Mouse (Mus musculus) natural killer cell, adult 2 months (primary cell): ENCODE measurements at regions not wholly inside any gene's neighbourhood (a gene's known extent, or its start where the extent isn't known, plus 50 kb on each side); places are given as distances from the start of the nearest gene placed in this dataset.

Experiments
- DNase-seq, 2 experiments: peaks; one replicate each; pipeline ENCODE4 v3.0.0; 2022; ENCODE audit warnings: low spot score in 2 of 2

DNA sequence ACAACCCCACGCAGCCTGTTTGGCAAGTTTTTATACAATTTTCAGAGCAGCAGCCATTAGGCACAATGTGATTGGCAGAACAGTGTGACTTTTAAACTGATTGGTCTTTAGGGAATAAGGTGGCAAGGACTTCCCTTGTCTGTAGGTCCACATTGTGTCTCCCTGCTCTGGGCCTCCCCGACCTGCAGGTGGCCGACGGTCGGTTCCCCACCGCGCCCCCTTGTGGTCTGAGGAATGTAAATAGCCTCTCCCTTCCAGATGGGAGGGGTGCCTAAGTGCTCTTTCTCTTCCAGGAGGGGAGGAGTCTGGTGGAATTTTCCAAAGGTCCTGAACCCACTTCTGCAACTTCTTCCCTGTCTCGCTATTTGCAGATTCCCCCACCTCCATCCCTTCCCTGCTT is 52.5 kb upstream of the Prr5 start:
- DNase-seq: peak; percentile 10 to 66

GRCm38 (mm10) chr15:84613536-84614527 is 55.6 kb upstream of the Prr5 start:
- peak; percentile 57 to 82 for DNase-seq

- DNase-seq: no peak
Measured at GRCm38 (mm10) chr15:84612961-84613360, 55.3 kb upstream of the Rtl6 start.

- DNase-seq: peak in 1 of 2 experiments; percentile 29
Measured at GRCm38 (mm10) chr15:84609825-84610442, 52.3 kb upstream of the Rtl6 start.

- no peak for DNase-seq
Measured at GRCm38 (mm10) chr15:84609063-84609462, 51.4 kb upstream of the Rtl6 start.
